Mouse (Mus musculus): Measurements from ENCODE around the gene Dcaf4. TPM values are rescaled to one million over a fixed set of nuclear protein-coding genes. Genes with fewer than 3 reads are reported as not detected.

Dcaf4 gene
- polyA plus RNA-seq, 1 experiment = not detected

GRCm38 (mm10) chr12:83544791-83545190 lies 24.5 kb downstream of the Dcaf4 start:
- TF ChIP-seq CTCF (IDR thresholded peaks at IDR 0.05; ENCODE audit: insufficient read depth, low read depth, low read length) = no peak
- TF ChIP-seq POLR2A (IDR thresholded peaks at IDR 0.05; ENCODE audit: insufficient read depth, low read depth, low read length) = no peak
- peaks cover 6% of the 10 kb centered on the region for H3K4me1 ChIP-seq (ENCODE audit: control insufficient read depth, insufficient read depth, low read length)
- no peak overlapping the region for H3K27ac ChIP-seq (ENCODE audit: insufficient read depth, low read depth, low read length)
- H3K4me3 ChIP-seq (ENCODE audit: insufficient read depth, low read depth, low read length) = no peak overlapping the region

DNA sequence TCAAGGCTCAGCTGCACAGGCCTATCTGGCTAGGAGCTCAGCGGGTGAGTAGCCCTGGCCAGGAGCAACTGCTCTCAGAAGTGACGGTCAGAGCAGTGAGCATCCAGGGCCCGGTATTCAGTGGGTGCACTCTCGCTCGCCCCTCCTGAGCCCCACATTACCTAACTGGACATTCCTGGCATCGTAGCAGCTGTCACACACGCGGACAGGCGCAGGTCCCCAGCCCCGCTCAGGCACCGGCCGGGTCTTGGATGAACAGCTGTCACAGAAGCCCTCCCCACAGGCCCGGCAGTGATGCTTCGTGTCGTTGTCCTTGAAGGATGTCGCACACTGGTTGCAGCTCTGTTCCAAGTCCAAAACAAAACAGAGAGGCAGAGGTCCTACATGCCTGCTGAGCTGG lies 31.0 kb downstream of the Dcaf4 start:
- 91% methylated on average over 16 of the region's 16 CpGs for WGBS
- no peak overlapping the region for H3K4me3 ChIP-seq (ENCODE audit: insufficient read depth, low read depth, low read length)
- H3K27ac ChIP-seq (ENCODE audit: insufficient read depth, low read depth, low read length) = no peak overlapping the region
- TF ChIP-seq CTCF (IDR thresholded peaks at IDR 0.05; ENCODE audit: insufficient read depth, low read depth, low read length) = no peak
- TF ChIP-seq POLR2A (IDR thresholded peaks at IDR 0.05; ENCODE audit: insufficient read depth, low read depth, low read length) = no peak
- no peaks in the 10 kb centered on the region for H3K4me1 ChIP-seq (ENCODE audit: control insufficient read depth, insufficient read depth, low read length)

DNA sequence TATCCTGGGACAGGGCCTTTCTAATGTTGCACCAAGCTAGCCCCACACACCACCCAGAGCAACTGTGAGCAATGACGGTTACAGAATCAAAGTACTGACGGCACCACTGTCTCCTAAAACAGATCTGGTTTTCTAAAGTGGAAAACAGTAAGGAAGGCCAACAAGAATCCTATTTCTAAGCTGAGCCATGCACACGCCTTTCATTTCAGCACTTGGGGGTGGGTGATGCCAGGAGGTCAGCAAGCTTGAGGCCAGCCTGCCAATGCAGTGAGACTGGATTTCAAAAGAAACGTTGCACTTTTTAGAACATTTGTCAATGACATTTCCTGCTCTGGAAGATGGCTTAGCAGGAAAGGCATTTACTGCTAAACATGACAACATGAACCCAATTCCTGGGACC lies 33.5 kb downstream of the Dcaf4 start:
- H3K4me3 ChIP-seq (ENCODE audit: insufficient read depth, low read depth, low read length) = no peak overlapping the region
- H3K4me1 ChIP-seq (ENCODE audit: control insufficient read depth, insufficient read depth, low read length) = no peaks in the 10 kb centered on the region
- 72% methylated on average over 4 of the region's 4 CpGs for WGBS
- TF ChIP-seq CTCF (IDR thresholded peaks at IDR 0.05; ENCODE audit: insufficient read depth, low read depth, low read length) = no peak
- TF ChIP-seq POLR2A (IDR thresholded peaks at IDR 0.05; ENCODE audit: insufficient read depth, low read depth, low read length) = no peak
- no peak overlapping the region for H3K27ac ChIP-seq (ENCODE audit: insufficient read depth, low read depth, low read length)

- no peak overlapping the region for H3K27ac ChIP-seq (ENCODE audit: insufficient read depth, low read depth, low read length)
- WGBS = 69% methylated on average over 9 of the region's 9 CpGs
Observed at GRCm38 (mm10) chr12:83555605-83556004, 35.3 kb downstream of the Dcaf4 start.

GRCm38 (mm10) chr12:83558496-83558895 lies 38.2 kb downstream of the Dcaf4 start:
- TF ChIP-seq CTCF (IDR thresholded peaks at IDR 0.05; ENCODE audit: insufficient read depth, low read depth, low read length) (no peak), POLR2A (IDR thresholded peaks at IDR 0.05; ENCODE audit: insufficient read depth, low read depth, low read length) (no peak)
- 96% methylated on average over 7 of the region's 7 CpGs for WGBS
- H3K27ac ChIP-seq (ENCODE audit: insufficient read depth, low read depth, low read length) = no peak overlapping the region
- H3K4me3 ChIP-seq (ENCODE audit: insufficient read depth, low read depth, low read length) = no peak overlapping the region
- H3K4me1 ChIP-seq (ENCODE audit: control insufficient read depth, insufficient read depth, low read length) = no peaks in the 10 kb centered on the region

More at GRCm38 (mm10) chr12:83555605-83556004, 35.3 kb downstream of the Dcaf4 start:
- H3K4me1 ChIP-seq (ENCODE audit: control insufficient read depth, insufficient read depth, low read length) = no peaks in the 10 kb centered on the region
- no peak overlapping the region for H3K4me3 ChIP-seq (ENCODE audit: insufficient read depth, low read depth, low read length)
- TF ChIP-seq CTCF (IDR thresholded peaks at IDR 0.05; ENCODE audit: insufficient read depth, low read depth, low read length) = no peak
- TF ChIP-seq POLR2A (IDR thresholded peaks at IDR 0.05; ENCODE audit: insufficient read depth, low read depth, low read length) = no peak

DNA sequence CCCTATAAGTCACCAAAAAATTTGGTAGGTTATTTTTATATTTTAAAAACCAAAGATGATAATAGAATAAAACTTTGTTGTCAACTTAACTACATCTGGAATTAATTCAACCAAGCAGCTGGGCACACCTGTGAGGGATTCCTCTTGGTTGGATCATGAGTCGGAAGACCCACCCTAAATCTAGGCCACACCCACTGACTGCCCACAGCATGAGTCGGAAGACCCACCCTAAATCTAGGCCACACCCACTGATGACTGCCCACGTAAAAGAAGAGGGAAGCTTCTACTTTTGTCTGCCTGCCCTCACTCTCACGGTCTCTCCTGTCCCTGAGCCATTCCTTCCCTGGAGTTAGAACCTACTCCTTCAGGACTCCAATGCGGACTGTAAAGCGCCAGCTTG lies 39.9 kb downstream of the Dcaf4 start:
- WGBS = 80% methylated on average over 6 of the region's 6 CpGs
- H3K27ac ChIP-seq (ENCODE audit: insufficient read depth, low read depth, low read length) = no peak overlapping the region
- no peak overlapping the region for H3K4me3 ChIP-seq (ENCODE audit: insufficient read depth, low read depth, low read length)
- TF ChIP-seq CTCF (IDR thresholded peaks at IDR 0.05; ENCODE audit: insufficient read depth, low read depth, low read length) (no peak), POLR2A (IDR thresholded peaks at IDR 0.05; ENCODE audit: insufficient read depth, low read depth, low read length) (no peak)
- no peaks in the 10 kb centered on the region for H3K4me1 ChIP-seq (ENCODE audit: control insufficient read depth, insufficient read depth, low read length)

DNA sequence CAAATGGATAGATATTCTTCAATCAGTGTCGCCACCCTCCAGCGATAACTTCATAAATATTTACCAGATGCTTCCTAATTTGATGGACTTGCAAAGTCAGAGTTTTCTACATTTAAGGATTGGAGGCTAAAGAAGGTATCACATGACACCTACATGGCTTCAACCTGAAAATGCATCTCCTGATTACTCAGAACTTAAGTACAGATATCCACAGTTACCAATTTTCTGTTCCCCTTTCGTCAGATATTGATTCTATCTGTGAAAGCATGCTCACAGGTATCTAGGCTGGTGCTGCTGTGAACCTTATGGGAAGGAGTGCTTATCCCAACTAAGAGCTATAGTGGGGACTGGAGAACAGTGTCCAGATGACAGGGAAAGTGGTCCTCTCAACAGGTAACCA lies 42.3 kb downstream of the Dcaf4 start:
- 86% methylated on average over 3 of the region's 3 CpGs for WGBS
- H3K4me1 ChIP-seq (ENCODE audit: control insufficient read depth, insufficient read depth, low read length) = no peaks in the 10 kb centered on the region
- TF ChIP-seq CTCF (IDR thresholded peaks at IDR 0.05; ENCODE audit: insufficient read depth, low read depth, low read length) (no peak), POLR2A (IDR thresholded peaks at IDR 0.05; ENCODE audit: insufficient read depth, low read depth, low read length) (no peak)
- no peak overlapping the region for H3K4me3 ChIP-seq (ENCODE audit: insufficient read depth, low read depth, low read length)
- H3K27ac ChIP-seq (ENCODE audit: insufficient read depth, low read depth, low read length) = no peak overlapping the region

DNA sequence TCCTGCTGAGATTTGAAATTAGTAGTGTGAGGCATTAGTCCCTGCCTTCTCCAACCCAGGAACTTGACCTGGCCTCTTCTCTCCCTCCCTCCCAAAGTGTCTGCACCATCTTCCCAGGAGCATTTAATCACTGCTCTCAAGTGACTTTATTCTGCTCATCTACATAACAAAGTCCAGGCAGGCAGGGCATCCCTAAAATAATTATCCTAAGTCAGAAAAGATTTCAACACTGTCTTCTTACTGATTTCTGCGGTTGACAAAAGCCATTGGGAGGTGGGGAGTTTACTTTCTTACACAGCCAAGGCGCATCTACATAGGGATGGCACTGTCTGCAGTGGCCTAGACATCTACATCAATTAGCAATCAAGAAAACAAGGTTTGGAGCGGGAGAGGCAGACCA lies 49.6 kb downstream of the Dcaf4 start:
- TF ChIP-seq POLR2A (IDR thresholded peaks at IDR 0.05; ENCODE audit: insufficient read depth, low read depth, low read length) = no peak
- no peak for TF ChIP-seq CTCF (IDR thresholded peaks at IDR 0.05; ENCODE audit: insufficient read depth, low read depth, low read length)
- no peaks in the 10 kb centered on the region for H3K4me1 ChIP-seq (ENCODE audit: control insufficient read depth, insufficient read depth, low read length)
- WGBS = 84% methylated on average over 3 of the region's 3 CpGs

GRCm38 (mm10) chr12:83572717-83573116 lies 52.5 kb downstream of the Dcaf4 start:
- TF ChIP-seq CTCF (IDR thresholded peaks at IDR 0.05; ENCODE audit: insufficient read depth, low read depth, low read length) (no peak), POLR2A (IDR thresholded peaks at IDR 0.05; ENCODE audit: insufficient read depth, low read depth, low read length) (no peak)
- whole genome bisulfite sequencing = 90% methylated on average over 5 of the region's 5 CpGs
- Histone ChIP-seq H3K4me3 (ENCODE audit: insufficient read depth, low read depth, low read length) (no peak overlapping the region), H3K4me1 (ENCODE audit: control insufficient read depth, insufficient read depth, low read length) (no peaks in the 10 kb centered on the region), H3K27ac (ENCODE audit: insufficient read depth, low read depth, low read length) (no peak overlapping the region)

More for the DNA sequence above, 49.6 kb downstream of the Dcaf4 start:
- H3K27ac ChIP-seq (ENCODE audit: insufficient read depth, low read depth, low read length) = no peak overlapping the region
- no peak overlapping the region for H3K4me3 ChIP-seq (ENCODE audit: insufficient read depth, low read depth, low read length)

- peaks cover 10% of the 10 kb centered on the region; the same call in 1 of the 2 replicates for H3K4me1 ChIP-seq (ENCODE audit: control insufficient read depth, insufficient read depth, low read length)
- H3K27ac ChIP-seq (ENCODE audit: insufficient read depth, low read depth, low read length) = no peak overlapping the region
- TF ChIP-seq POLR2A (IDR thresholded peaks at IDR 0.05; ENCODE audit: insufficient read depth, low read depth, low read length) = no peak
- TF ChIP-seq CTCF (IDR thresholded peaks at IDR 0.05; ENCODE audit: insufficient read depth, low read depth, low read length) = no peak
- 93% methylated on average over 5 of the region's 5 CpGs for WGBS
- no peak overlapping the region for H3K4me3 ChIP-seq (ENCODE audit: insufficient read depth, low read depth, low read length)
Observed at GRCm38 (mm10) chr12:83577445-83577844, 57.2 kb downstream of the Dcaf4 start.

Measured in olfactory bulb, adult 2 months (tissue).